Mouse (Mus musculus) liver, embryonic 14.5 days (tissue): Measurements from ENCODE around the gene Sept5. TPM values are rescaled to one million over a fixed set of nuclear protein-coding genes. Genes with fewer than 3 reads are reported as not detected.

ENCODE experiments used
- ATAC-seq: fragments of 200-750 bp; cut with Nextera tagmentation; 2 replicates; pipeline ENCODE4 v1.8.0; 2017; ENCODE audit warnings: moderate number of reproducible peaks, mild to moderate bottlenecking, moderate library complexity; ENCODE audit not compliant: insufficient read depth
- DNase-seq, 3 experiments: peaks; one replicate each; pipeline ENCODE4 v3.0.0-alpha.2; 2012 to 2013; ENCODE audit warnings: low read depth in 3 of 3, low spot score in 3 of 3
- H3K27ac ChIP-seq: fragments of 300-500 bp; sonication (generic); 2 replicates; pipeline ENCODE4 v1.5.1; 2014; ENCODE audit warnings: moderate library complexity, mild to moderate bottlenecking, control low read depth, inconsistent platforms
- H3K27me3 ChIP-seq: fragments of 300-500 bp; sonication (generic); 2 replicates; pipeline ENCODE4 v1.6.1; 2014; ENCODE audit warnings: mild to moderate bottlenecking, low read length, moderate library complexity; ENCODE audit not compliant: control insufficient read depth, insufficient read depth
- H3K36me3 ChIP-seq: fragments of 300-500 bp; sonication (generic); replicated peaks from 2 replicates; pipeline ENCODE4 v1.6.1; 2014; ENCODE audit warnings: low read depth; ENCODE audit not compliant: control insufficient read depth, insufficient read depth
- H3K4me1 ChIP-seq, 2 experiments: fragments of 200-500 bp in 1 of 2; fragments of 300-500 bp in 1 of 2; sonication (generic) in 1 of 2; replicated peaks; 2 replicates each; pipeline ENCODE4 v1.6.1; 2012 to 2014; ENCODE audit warnings: antibody characterized with exemption in 1 of 2, inconsistent platforms in 1 of 2, low read length in 1 of 2; ENCODE audit not compliant: control insufficient read depth in 2 of 2, insufficient read depth in 2 of 2
- H3K4me2 ChIP-seq: fragments of 300-500 bp; sonication (generic); 2 replicates; pipeline ENCODE4 v1.6.1; 2014; ENCODE audit warnings: low read depth, mild to moderate bottlenecking, control low read depth, moderate library complexity
- H3K4me3 ChIP-seq, 2 experiments: fragments of 200-500 bp in 1 of 2; fragments of 300-500 bp in 1 of 2; sonication (generic) in 1 of 2; 2 replicates each; pipeline ENCODE4 v1.5.1; 2012 to 2014; ENCODE audit warnings: low read depth in 2 of 2, low read length in 2 of 2, mild to moderate bottlenecking in 2 of 2, control low read depth in 1 of 2, inconsistent platforms in 1 of 2, moderate library complexity in 1 of 2; ENCODE audit not compliant: insufficient read depth in 1 of 2
- H3K9ac ChIP-seq: fragments of 300-500 bp; sonication (generic); replicated peaks from 2 replicates; pipeline ENCODE4 v1.6.1; 2014; ENCODE audit warnings: mild to moderate bottlenecking, control low read depth, moderate library complexity
- H3K9me3 ChIP-seq: fragments of 300-500 bp; sonication (generic); 2 replicates; pipeline ENCODE4 v1.6.1; 2016; ENCODE audit warnings: low read length, mixed read lengths; ENCODE audit not compliant: control insufficient read depth
- CTCF ChIP-seq: IDR thresholded peaks from 2 replicates; pipeline ENCODE4 v1.5.1; 2016; ENCODE audit warnings: antibody characterized with exemption, low read depth, control low read depth
- EP300 ChIP-seq: IDR thresholded peaks from 2 replicates; pipeline ENCODE4 v1.6.1; 2016; ENCODE audit warnings: antibody characterized with exemption, low read depth
- WGBS: fragments of 180-500 bp; shearing (Covaris S2); extraction: QIAGEN DNeasy Blood & Tissue Kit; methylation state at CpG from one replicate; pipeline ENCODE4 v1.1.7; 2014; ENCODE audit not compliant: insufficient replicate concordance; 5-methylcytosine and 5-hydroxymethylcytosine counted together
- polyA plus RNA-seq, 2 experiments: library from polyadenylated mRNA; depleted of rRNA in 1 of 2; stranded (reverse) in 1 of 2; unstranded in 1 of 2; fragments of >200 nt; fragmentation: Nextera tagmentation in 1 of 2; extraction: Ambion mirVana in 1 of 2; gene quantifications; 2 replicates each; pipeline versions ENCODE4 v1.2.1 to v1.2.3; 2012 to 2014

Gene Sept5
- polyA plus RNA-seq, 2 experiments = 1.6 to 2.2 TPM

DNA sequence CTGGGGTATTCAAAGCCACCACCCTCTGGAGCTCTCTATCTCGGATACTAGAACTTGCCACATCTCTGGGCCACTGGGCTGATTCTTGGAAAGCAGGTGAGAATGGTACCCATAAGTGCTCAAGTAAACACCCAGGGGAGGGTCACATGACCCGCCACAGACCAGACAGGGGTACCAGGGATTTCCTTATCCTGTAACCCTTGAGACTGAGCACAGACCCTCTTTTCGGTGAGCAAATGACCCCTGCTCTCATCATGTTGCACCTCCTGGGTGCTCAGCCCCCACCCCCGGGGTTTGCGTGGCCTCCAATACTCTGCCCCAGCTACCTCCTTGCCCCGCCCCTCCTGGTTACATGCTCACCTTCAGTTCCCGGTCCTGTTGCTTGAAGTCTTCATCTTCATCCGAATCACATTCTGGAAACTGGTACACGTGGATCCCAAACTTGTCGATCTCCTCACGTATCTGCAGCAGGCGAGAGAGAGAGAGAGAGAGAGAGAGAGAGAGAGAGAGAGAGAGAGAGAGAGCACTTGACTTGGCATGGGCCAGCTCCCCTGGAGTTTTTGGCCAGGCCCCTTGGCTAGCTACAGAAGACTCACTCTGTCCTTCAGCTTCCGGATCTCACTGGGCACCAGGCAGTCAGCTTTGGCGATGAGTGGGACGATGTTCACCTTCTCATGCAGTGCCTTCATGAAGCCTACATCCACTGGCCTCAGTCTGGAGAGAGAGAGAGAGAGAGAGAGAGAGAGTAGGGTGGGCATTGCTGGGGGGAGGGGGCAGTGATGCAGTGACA lies 5.8 kb downstream of the Sept5 start:
- Histone ChIP-seq H3K36me3 (no peaks in the 10 kb centered on the region), H3K4me2 (no peak overlapping the region), H3K4me1 (no peaks in the 10 kb centered on the region), H3K9ac (no peak overlapping the region), H3K27ac (no peak overlapping the region), H3K4me3 (no peak overlapping the region), H3K9me3 (no peaks in the 10 kb centered on the region), H3K27me3 (peaks cover 99% of the 10 kb centered on the region)
- DNase-seq = no peak
- WGBS = 22% methylated on average over 15 of the region's 15 CpGs
- no peak for TF ChIP-seq EP300
- no peak for TF ChIP-seq CTCF
- ATAC-seq = no peak

DNA sequence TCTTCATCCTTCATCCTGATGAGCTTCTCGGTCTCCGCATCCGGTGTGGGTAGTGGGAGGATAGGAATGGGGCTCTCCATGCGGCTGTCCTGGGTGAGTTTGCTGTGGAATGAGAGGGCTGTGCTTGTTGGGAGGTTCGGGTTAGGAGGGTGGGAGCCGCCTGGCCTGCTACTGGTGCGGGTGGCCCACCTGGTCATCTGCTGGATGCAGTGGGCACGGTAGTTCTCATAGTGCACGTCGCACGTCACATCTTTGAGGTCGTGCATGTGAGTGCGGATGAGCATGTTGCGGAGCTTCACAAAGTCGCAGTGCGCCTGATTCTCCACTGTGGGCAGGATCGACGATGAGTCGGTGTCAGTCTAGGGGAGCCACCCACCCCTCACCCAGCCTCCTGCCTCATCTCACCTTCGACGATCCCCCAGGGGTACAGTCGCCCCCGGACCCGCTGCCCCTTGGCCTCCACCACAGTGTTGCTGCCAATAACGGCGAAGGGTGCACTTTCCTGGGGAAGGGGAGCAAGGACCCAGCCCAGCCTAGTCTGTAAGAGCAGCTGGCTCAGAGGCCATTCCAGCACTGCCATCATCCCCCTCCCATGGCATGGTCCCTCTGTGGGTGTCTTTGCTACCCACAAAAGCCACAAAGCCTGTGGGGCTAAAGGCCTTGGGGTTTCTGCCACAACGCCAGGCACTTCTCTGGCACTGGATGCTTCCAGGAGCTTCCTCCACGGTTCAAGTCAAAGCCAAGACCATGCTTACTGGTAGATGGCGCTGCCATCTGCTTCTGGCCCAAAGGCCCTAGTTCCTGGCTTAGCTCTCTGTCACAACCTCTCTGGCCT lies 6.6 kb downstream of the Sept5 start:
- TF ChIP-seq EP300 = no peak
- peak; percentile 22; the same call in 1 of the 2 replicates for TF ChIP-seq CTCF
- H3K4me3 ChIP-seq = no peak overlapping the region
- H3K27ac ChIP-seq = no peak overlapping the region
- H3K4me1 ChIP-seq = no peaks in the 10 kb centered on the region
- H3K27me3 ChIP-seq = peaks cover 94% of the 10 kb centered on the region
- 18% methylated on average over 29 of the region's 29 CpGs for WGBS
- DNase-seq (no peak), ATAC-seq (no peak)
- H3K36me3 ChIP-seq = no peaks in the 10 kb centered on the region
- no peak overlapping the region for H3K9ac ChIP-seq
- H3K4me2 ChIP-seq = no peak overlapping the region
- H3K9me3 ChIP-seq = no peaks in the 10 kb centered on the region

DNA sequence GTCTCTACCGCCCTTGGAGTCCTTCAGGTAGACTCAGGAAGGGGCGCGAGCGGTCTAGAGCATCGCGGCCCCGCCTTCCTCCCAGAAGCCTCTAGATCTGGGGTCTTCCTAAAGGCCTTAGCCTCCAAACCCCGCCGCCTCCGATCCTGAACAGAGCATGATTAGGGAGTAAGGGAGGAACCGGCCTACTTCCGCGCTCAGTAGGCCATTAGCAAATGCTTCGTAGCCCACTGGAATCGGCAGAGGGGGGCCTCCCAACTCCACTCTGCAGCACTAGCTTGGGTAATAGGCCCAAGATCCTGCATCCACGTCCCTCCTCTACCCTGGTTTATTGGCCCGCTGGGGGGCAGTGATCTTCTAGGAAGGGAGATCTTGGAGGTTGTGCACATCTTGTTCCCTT lies 7.7 kb downstream of the Sept5 start, which contains the start of gene Gp1bb:
Gene Gp1bb (minus strand): TSS at position 385 of the 400 bp plus-strand sequence.
- Histone ChIP-seq H3K4me1 (peaks cover 0 to 5% of the 10 kb centered on the region in 2 experiments; a peak in 2 of 4 replicates), H3K4me2 (no peak within 1 kb of the TSS; the same call in 1 of the 2 replicates), H3K4me3 (peak within 1 kb of the TSS; percentile 2 to 29; a peak in 2 of 4 replicates), H3K36me3 (no peaks in the 10 kb centered on the region), H3K27ac (no peak within 1 kb of the TSS), H3K9ac (no peak within 1 kb of the TSS), H3K27me3 (peaks cover 83% of the 10 kb centered on the region), H3K9me3 (no peaks in the 10 kb centered on the region)
- DNase-seq (no peak), ATAC-seq (no peak)
- WGBS = 2% methylated on average over 17 of the region's 17 CpGs
- TF ChIP-seq EP300 (no peak), CTCF (no peak)

DNA sequence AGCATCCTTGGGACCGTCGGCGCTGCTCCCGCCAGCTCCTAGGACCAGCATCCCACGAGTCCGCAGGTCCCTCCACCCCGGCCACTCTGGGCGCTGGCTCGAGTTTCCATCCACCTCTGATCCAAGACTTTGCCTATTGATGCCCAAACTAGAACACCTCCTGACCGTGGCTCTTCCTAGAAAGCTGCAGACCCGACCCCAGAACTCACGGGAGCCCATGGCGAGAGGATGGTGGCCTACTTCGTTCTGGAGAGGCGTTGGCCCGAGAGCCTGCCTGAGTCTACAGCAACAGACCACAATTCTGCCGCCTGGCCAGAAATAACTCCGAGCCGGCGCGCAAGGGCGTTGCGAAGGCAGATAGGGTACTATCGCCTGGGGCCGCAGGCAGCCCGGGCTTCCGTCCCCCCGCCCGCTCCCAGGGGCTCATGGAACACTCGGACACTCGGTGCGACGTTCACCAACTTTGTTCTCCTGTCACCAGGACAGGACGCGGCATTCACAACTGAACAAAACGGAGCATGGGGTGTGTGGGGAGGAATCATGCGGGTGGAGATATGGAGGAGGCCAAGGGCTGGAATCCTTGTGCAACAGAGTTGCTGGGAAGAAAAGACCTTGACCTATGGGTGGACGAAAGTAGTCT lies 8.3 kb downstream of the Sept5 start:
- DNase-seq (no peak), ATAC-seq (no peak)
- peak overlapping the region; percentile 43; the same call in 1 of the 2 replicates for H3K4me2 ChIP-seq
- peak overlapping the region; percentile 2 to 29; a peak in 2 of 4 replicates for H3K4me3 ChIP-seq
- H3K4me1 ChIP-seq = peaks cover 0 to 5% of the 10 kb centered on the region in 2 experiments; a peak in 2 of 4 replicates
- 1% methylated on average over 38 of the region's 38 CpGs for WGBS
- H3K9me3 ChIP-seq = no peaks in the 10 kb centered on the region
- no peak overlapping the region for H3K9ac ChIP-seq
- peaks cover 78% of the 10 kb centered on the region for H3K27me3 ChIP-seq
- no peaks in the 10 kb centered on the region for H3K36me3 ChIP-seq
- TF ChIP-seq CTCF = no peak
- H3K27ac ChIP-seq = no peak overlapping the region
